In the genomic region with DNA sequence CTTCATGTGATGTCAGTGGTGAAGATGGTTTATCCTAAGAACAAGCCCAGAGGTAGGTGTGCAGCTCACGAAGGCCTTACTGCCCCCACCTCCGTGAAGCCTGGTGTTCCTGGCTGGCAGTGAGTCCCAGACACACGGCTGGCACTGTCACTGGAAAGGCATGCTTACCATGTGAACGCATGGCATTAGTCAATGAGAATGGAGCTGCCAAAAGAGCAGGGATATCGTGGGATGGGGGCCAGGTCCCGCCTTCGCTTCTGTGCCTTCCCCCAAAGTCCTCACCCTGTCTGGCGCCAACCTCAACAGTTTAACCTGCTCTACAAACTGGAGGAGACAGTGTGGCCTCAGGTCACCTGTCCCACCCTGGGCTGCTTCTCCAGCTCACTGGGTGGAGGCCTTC, we compare ENCODE assay signal across 11 mouse cellular contexts.
DNase-seq lines count a peak whose midpoint lies in the region; ATAC-seq and TF ChIP-seq lines count a peak whose summit lies in the region.
"Had no signal": no experiment of that assay in that cellular context is flagged by ENCODE, and none has a peak within 500 bp of the region (broad histone marks: within the 10 kb centered on the region; RNA-seq: fewer than 3 reads in every experiment).

No protein-coding gene starts in this region.

- DNase-seq in forebrain, embryonic 14.5 days (ENCODE audit: low spot score) = peak; percentile 74
- no peak for DNase-seq in forebrain, embryonic 10.5 days (ENCODE audit: extremely low spot score, low spot score)
- peak; percentile 85 for DNase-seq in liver, adult 2 months (ENCODE audit: extremely low read depth, low read depth, low spot score)
- DNase-seq in liver = no peak
- DNase-seq in forebrain, postnatal 0 days = peak; percentile 58
- no peak for DNase-seq in hindbrain, embryonic 10.5 days (ENCODE audit: low spot score)
- no peak for DNase-seq in embryo, embryonic 10.5 days (ENCODE audit: low spot score)

- no peak for TF ChIP-seq POLR2A in liver, adult 2 months (IDR thresholded peaks at IDR 0.05; ENCODE audit: extremely low read depth, insufficient read depth, low read length)

- H3K27ac ChIP-seq in forebrain, embryonic 14.5 days (ENCODE audit: low read depth, low read length) = no peak overlapping the region
- no peak overlapping the region for H3K27ac ChIP-seq in forebrain, embryonic 10.5 days
- H3K27ac ChIP-seq in liver, adult 2 months (replicated peaks; ENCODE audit: insufficient read depth, low read depth, low read length) = no peak overlapping the region
- H3K27ac ChIP-seq in forebrain, postnatal 0 days (ENCODE audit: low read depth, low read length) = no peak overlapping the region
- H3K27ac ChIP-seq in hindbrain, embryonic 10.5 days = no peak overlapping the region
- H3K27ac ChIP-seq: hindbrain, embryonic 13.5 days; limb, embryonic 12.5 days had no signal

- H3K9ac ChIP-seq in forebrain, embryonic 14.5 days (ENCODE audit: low read length) = no peak overlapping the region
- no peak overlapping the region for H3K9ac ChIP-seq in liver, adult 2 months (ENCODE audit: low read depth, low read length)
- no peak overlapping the region for H3K9ac ChIP-seq in forebrain, postnatal 0 days
- H3K9ac ChIP-seq: hindbrain, embryonic 13.5 days; limb, embryonic 12.5 days had no signal

- H3K27me3 ChIP-seq in forebrain, embryonic 14.5 days (replicated peaks; ENCODE audit: control insufficient read depth, insufficient read depth, low read length) = no peaks in the 10 kb centered on the region
- H3K27me3 ChIP-seq in forebrain, embryonic 10.5 days (ENCODE audit: poor library complexity, severe bottlenecking) = no peaks in the 10 kb centered on the region
- H3K27me3 ChIP-seq in liver, adult 2 months (ENCODE audit: control insufficient read depth, insufficient read depth, low read length) = no peaks in the 10 kb centered on the region
- H3K27me3 ChIP-seq in forebrain, postnatal 0 days (ENCODE audit: insufficient read depth, low read length) = no peaks in the 10 kb centered on the region
- H3K27me3 ChIP-seq in hindbrain, embryonic 10.5 days (ENCODE audit: insufficient read depth, poor library complexity, severe bottlenecking) = no peaks in the 10 kb centered on the region
- H3K27me3 ChIP-seq: hindbrain, embryonic 13.5 days; limb, embryonic 12.5 days had no signal

- no peak overlapping the region for H3K4me3 ChIP-seq in forebrain, embryonic 14.5 days (ENCODE audit: low read depth, low read length)
- H3K4me3 ChIP-seq in forebrain, embryonic 10.5 days = no peak overlapping the region
- H3K4me3 ChIP-seq in liver, adult 2 months (ENCODE audit: insufficient read depth, low read depth, low read length) = no peak overlapping the region
- H3K4me3 ChIP-seq in forebrain, postnatal 0 days (ENCODE audit: low read depth, low read length) = no peak overlapping the region
- H3K4me3 ChIP-seq in hindbrain, embryonic 10.5 days = no peak overlapping the region
- H3K4me3 ChIP-seq: hindbrain, embryonic 13.5 days; limb, embryonic 12.5 days had no signal

- 53% methylated on average over 8 of the region's 8 CpGs for WGBS in forebrain, embryonic 14.5 days
- WGBS in forebrain, embryonic 10.5 days = 90% methylated on average over 8 of the region's 8 CpGs
- WGBS in liver, adult 2 months = 25% methylated on average over 8 of the region's 8 CpGs
- 43% methylated on average over 8 of the region's 8 CpGs for WGBS in forebrain, postnatal 0 days
- 87% methylated on average over 8 of the region's 8 CpGs for WGBS in hindbrain, embryonic 10.5 days

- no peaks in the 10 kb centered on the region for H3K4me1 ChIP-seq in forebrain, embryonic 14.5 days (ENCODE audit: control insufficient read depth, insufficient read depth, low read length)
- peaks cover 22% of the 10 kb centered on the region for H3K4me1 ChIP-seq in forebrain, embryonic 10.5 days
- peaks cover 19% of the 10 kb centered on the region for H3K4me1 ChIP-seq in liver, adult 2 months (ENCODE audit: control insufficient read depth, insufficient read depth, low read length)
- no peaks in the 10 kb centered on the region; the same call in none of the 2 replicates for H3K4me1 ChIP-seq in forebrain, postnatal 0 days (ENCODE audit: insufficient read depth)
- H3K4me1 ChIP-seq in hindbrain, embryonic 10.5 days (replicated peaks) = peaks cover 12% of the 10 kb centered on the region
- H3K4me1 ChIP-seq: limb, embryonic 12.5 days had no signal

- no peak for TF ChIP-seq CTCF in liver, adult 2 months (IDR thresholded peaks at IDR 0.05; ENCODE audit: low read depth, low read length)
- no peak for TF ChIP-seq CTCF in forebrain, postnatal 0 days (IDR thresholded peaks at IDR 0.05; ENCODE audit: low read depth)

- H3K36me3 ChIP-seq in forebrain, embryonic 14.5 days (ENCODE audit: control insufficient read depth, insufficient read depth, low read length) = 0 out of 2 replicates have a peak, but pooled peaks cover 3% of the 10 kb centered on the region
- H3K36me3 ChIP-seq in forebrain, embryonic 10.5 days (replicated peaks) = peaks cover 34% of the 10 kb centered on the region
- no peaks in the 10 kb centered on the region for H3K36me3 ChIP-seq in liver, adult 2 months (ENCODE audit: control insufficient read depth, insufficient read depth, low read length)
- no peaks in the 10 kb centered on the region for H3K36me3 ChIP-seq in forebrain, postnatal 0 days (ENCODE audit: insufficient read depth)
- peaks cover 33% of the 10 kb centered on the region; the same call in 1 of the 2 replicates for H3K36me3 ChIP-seq in hindbrain, embryonic 10.5 days

- no peaks in the 10 kb centered on the region for H3K9me3 ChIP-seq in forebrain, embryonic 14.5 days (replicated peaks; ENCODE audit: control insufficient read depth, low read length)
- H3K9me3 ChIP-seq in forebrain, embryonic 10.5 days = no peaks in the 10 kb centered on the region
- no peaks in the 10 kb centered on the region for H3K9me3 ChIP-seq in forebrain, postnatal 0 days (ENCODE audit: low read length)
- H3K9me3 ChIP-seq in hindbrain, embryonic 10.5 days = no peaks in the 10 kb centered on the region
- H3K9me3 ChIP-seq: hindbrain, embryonic 13.5 days; limb, embryonic 12.5 days had no signal

- H3K79me2 ChIP-seq in liver, adult 2 months (ENCODE audit: control insufficient read depth, insufficient read depth, low read length) = peaks cover 8% of the 10 kb centered on the region; the same call in 1 of the 2 replicates

- ATAC-seq in forebrain, embryonic 14.5 days = peak; percentile 74; the same call in 1 of the 2 replicates
- peak; percentile 18; the same call in 1 of the 2 replicates for ATAC-seq in cerebellum, adult (ENCODE audit: insufficient number of reproducible peaks, low FRiP score, low TSS enrichment)
- ATAC-seq in forebrain, postnatal 0 days = peak; percentile 42; the same call in 1 of the 2 replicates
- ATAC-seq: CD4-positive, CD25-positive, alpha-beta regulatory T cell, adult 4 months had no signal

- no peak overlapping the region for H3K4me2 ChIP-seq in forebrain, embryonic 14.5 days (ENCODE audit: low read length)
- no peak overlapping the region for H3K4me2 ChIP-seq in forebrain, postnatal 0 days (ENCODE audit: low read depth)
- H3K4me2 ChIP-seq: hindbrain, embryonic 13.5 days; limb, embryonic 12.5 days had no signal

Comparison
In these comparisons a context has a peak if more than half of its experiments do, and no peak if none do; other contexts are left out.
1. DNase-seq: peak in forebrain, embryonic 14.5 days (single experiment), liver, adult 2 months (single experiment) and forebrain, postnatal 0 days (single experiment); none in forebrain, embryonic 10.5 days (single experiment), liver (single experiment), hindbrain, embryonic 10.5 days (single experiment) and embryo, embryonic 10.5 days (single experiment).
2. ATAC-seq: peak in every context shown above with its lines; median percentile 74 in forebrain, embryonic 14.5 days; 42 in forebrain, postnatal 0 days; 18 in cerebellum, adult.